Mouse (Mus musculus) heart, adult 11 months (tissue): ENCODE results near the gene Kcnh7.

Experiments
- DNase-seq: peaks from one replicate; pipeline ENCODE4 v3.0.0; 2022

Gene Kcnh7

GRCm38 (mm10) chr2:63183563-63184545, at the start of gene Kcnh7:
TSS of gene Kcnh7 (minus strand) at chr2:63184287.
- DNase-seq = no peak

- no peak for DNase-seq
Measured at GRCm38 (mm10) chr2:63207435-63207834, 23.3 kb upstream of the Kcnh7 start.

- DNase-seq = no peak
Measured at GRCm38 (mm10) chr2:63186014-63186413, 1.9 kb upstream of the Kcnh7 start.

GRCm38 (mm10) chr2:63184551-63185430, 704 bp upstream of the Kcnh7 start:
- no peak for DNase-seq

- no peak for DNase-seq
Measured at GRCm38 (mm10) chr2:63153701-63154100, 30.4 kb downstream of the Kcnh7 start.

GRCm38 (mm10) chr2:63127762-63128516, 56.1 kb downstream of the Kcnh7 start:
- no peak for DNase-seq

- no peak for DNase-seq
Measured at GRCm38 (mm10) chr2:63120316-63120715, 63.8 kb downstream of the Kcnh7 start.

GRCm38 (mm10) chr2:63117209-63118193, 66.6 kb downstream of the Kcnh7 start:
- DNase-seq = no peak

GRCm38 (mm10) chr2:63105971-63106370, 78.1 kb downstream of the Kcnh7 start:
- DNase-seq = no peak

- no peak for DNase-seq
Measured at GRCm38 (mm10) chr2:63099676-63100075, 84.4 kb downstream of the Kcnh7 start.

GRCm38 (mm10) chr2:63091775-63092174, 92.3 kb downstream of the Kcnh7 start:
- DNase-seq = no peak

GRCm38 (mm10) chr2:63090447-63090846, 93.6 kb downstream of the Kcnh7 start:
- DNase-seq = no peak

- no peak for DNase-seq
Measured at GRCm38 (mm10) chr2:63058386-63058785, 125.7 kb downstream of the Kcnh7 start.

- DNase-seq = no peak
Measured at GRCm38 (mm10) chr2:63049884-63050283, 134.2 kb downstream of the Kcnh7 start.

GRCm38 (mm10) chr2:63039718-63040117, 144.4 kb downstream of the Kcnh7 start:
- no peak for DNase-seq

GRCm38 (mm10) chr2:63014909-63015308, 169.2 kb downstream of the Kcnh7 start:
- no peak for DNase-seq

- no peak for DNase-seq
Measured at GRCm38 (mm10) chr2:63009141-63009540, 174.9 kb downstream of the Kcnh7 start.

- DNase-seq = no peak
Measured at GRCm38 (mm10) chr2:63002784-63003183, 181.3 kb downstream of the Kcnh7 start.

GRCm38 (mm10) chr2:62997692-62998091, 186.4 kb downstream of the Kcnh7 start:
- no peak for DNase-seq

GRCm38 (mm10) chr2:62988616-62989015, 195.5 kb downstream of the Kcnh7 start:
- DNase-seq = no peak

- DNase-seq = no peak
Measured at GRCm38 (mm10) chr2:62983936-62984335, 200.2 kb downstream of the Kcnh7 start.
